Mouse (Mus musculus) embryonic facial prominence, embryonic 13.5 days (tissue): Measurements from ENCODE around the gene Anapc7. TPM values are rescaled to one million over a fixed set of nuclear protein-coding genes. Genes with fewer than 3 reads are reported as not detected.
A peak's percentile ranks its signal among the peaks of the same experiment; 100 is the strongest.

ENCODE experiments used
- ATAC-seq: fragments of 200-750 bp; cut with Nextera tagmentation; 2 replicates; pipeline ENCODE4 v1.8.0; 2017; ENCODE audit warnings: low read depth; ENCODE audit not compliant: insufficient number of reproducible peaks, insufficient read depth, low FRiP score, low TSS enrichment
- H3K27ac ChIP-seq: fragments of 300-500 bp; sonication (generic); 2 replicates; pipeline ENCODE4 v1.5.1; 2015; ENCODE audit warnings: moderate library complexity, mild to moderate bottlenecking, inconsistent platforms
- H3K27me3 ChIP-seq: fragments of 300-500 bp; sonication (generic); 2 replicates; pipeline ENCODE4 v1.6.1; 2015; ENCODE audit warnings: mild to moderate bottlenecking, inconsistent platforms
- H3K36me3 ChIP-seq: fragments of 300-500 bp; sonication (generic); 2 replicates; pipeline ENCODE4 v1.6.1; 2015; ENCODE audit warnings: mild to moderate bottlenecking, inconsistent platforms
- H3K4me1 ChIP-seq: fragments of 300-500 bp; sonication (generic); 2 replicates; pipeline ENCODE4 v1.6.1; 2015; ENCODE audit warnings: inconsistent platforms
- H3K4me2 ChIP-seq: fragments of 300-500 bp; sonication (generic); 2 replicates; pipeline ENCODE4 v1.6.1; 2015; ENCODE audit warnings: moderate library complexity, mild to moderate bottlenecking, inconsistent platforms
- H3K4me3 ChIP-seq: fragments of 300-500 bp; sonication (generic); 2 replicates; pipeline ENCODE4 v1.5.1; 2015; ENCODE audit warnings: mild to moderate bottlenecking, inconsistent platforms
- H3K9ac ChIP-seq: fragments of 300-500 bp; sonication (generic); 2 replicates; pipeline ENCODE4 v1.6.1; 2015; ENCODE audit warnings: mild to moderate bottlenecking, inconsistent platforms
- H3K9me3 ChIP-seq: fragments of 300-500 bp; sonication (generic); 2 replicates; pipeline ENCODE4 v1.6.1; 2016; ENCODE audit warnings: inconsistent platforms
- WGBS: fragments of 180-500 bp; shearing (Covaris S2); methylation state at CpG from one replicate; pipeline ENCODE4 v1.1.7; 2015; ENCODE audit warnings: mixed read lengths; 5-methylcytosine and 5-hydroxymethylcytosine counted together
- polyA plus RNA-seq: library from polyadenylated mRNA; unstranded; fragments of >200 nt; fragmentation: Nextera tagmentation; extraction: Ambion mirVana; gene quantifications from 2 replicates; pipeline ENCODE4 v1.2.1, GENCODE M21; 2015

Anapc7 gene
- polyA plus RNA-seq, 1 experiment from 2014 or later: 54.5 TPM

DNA sequence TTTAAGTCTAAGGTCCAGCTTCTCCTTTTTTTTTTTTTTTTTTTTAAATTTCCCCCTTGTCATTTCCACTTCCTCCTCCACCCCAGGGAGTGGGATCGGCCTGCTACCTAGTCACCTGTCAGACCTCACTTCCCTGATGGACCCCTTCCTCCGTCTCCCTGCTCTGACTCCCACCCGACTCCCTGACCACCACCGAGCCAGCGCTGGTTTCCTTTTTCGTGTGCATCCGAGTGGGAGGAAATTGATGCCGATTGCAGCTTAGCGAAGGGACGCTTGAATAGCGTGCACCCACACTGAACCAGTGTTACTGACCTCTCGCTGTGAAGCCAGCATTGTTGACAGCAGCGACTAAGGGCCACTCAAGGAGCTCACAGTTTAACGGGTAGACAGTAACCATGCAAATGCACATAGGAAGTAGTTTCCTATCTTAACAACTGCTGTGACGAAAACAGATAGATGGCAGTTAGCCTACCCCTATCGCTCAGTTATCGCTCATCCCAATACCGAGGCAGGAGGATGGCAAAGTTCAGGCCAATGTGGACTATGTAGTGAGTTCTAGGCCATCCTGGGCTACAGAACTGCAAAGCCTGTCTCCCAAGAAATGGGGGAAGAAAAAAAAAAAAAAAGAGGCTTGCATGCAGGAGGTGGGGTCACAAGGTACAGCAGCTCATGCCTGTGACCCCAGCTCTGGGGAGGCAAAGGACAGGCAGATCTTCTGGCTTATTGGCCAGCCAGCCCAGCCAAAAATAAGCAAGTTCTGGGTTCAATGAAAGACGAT, 29.1 kb upstream of the Anapc7 start:
- ATAC-seq: no peak
- no peaks in the 10 kb centered on the region for H3K27me3 ChIP-seq
- WGBS: 17% methylated on average over 19 of the region's 19 CpGs

DNA sequence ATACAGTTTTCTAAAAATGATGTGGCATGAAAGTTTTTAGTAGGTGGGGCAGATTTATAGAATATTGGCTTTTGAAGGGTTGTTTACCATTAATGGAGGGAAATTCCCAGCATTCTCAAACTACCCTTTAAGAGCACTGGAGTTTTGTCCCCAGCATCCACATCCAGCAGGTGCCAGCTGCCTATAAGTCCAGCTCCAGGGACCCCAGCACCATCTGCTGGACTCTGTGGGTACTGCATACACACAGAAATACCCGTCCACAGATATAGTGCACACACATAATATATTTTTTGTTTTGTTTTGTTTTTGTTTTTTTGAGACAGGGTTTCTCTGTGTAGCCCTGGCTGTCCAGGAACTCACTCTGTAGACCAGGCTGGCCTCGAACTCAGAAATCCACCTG, 27.6 kb upstream of the Anapc7 start:
- no peak overlapping the region for H3K4me2 ChIP-seq
- H3K4me1 ChIP-seq: peaks cover 12% of the 10 kb centered on the region
- no peak overlapping the region for H3K9ac ChIP-seq
- ATAC-seq: no peak
- H3K36me3 ChIP-seq: peaks cover 23% of the 10 kb centered on the region
- no peak overlapping the region for H3K27ac ChIP-seq
- H3K4me3 ChIP-seq: no peak overlapping the region
- no peaks in the 10 kb centered on the region for H3K27me3 ChIP-seq
- WGBS: 60% methylated on average over 2 of the region's 2 CpGs
- H3K9me3 ChIP-seq: no peaks in the 10 kb centered on the region

More for the DNA sequence above, 29.1 kb upstream of the Anapc7 start:
- no peaks in the 10 kb centered on the region for H3K9me3 ChIP-seq
- H3K27ac ChIP-seq: no peak overlapping the region
- peaks cover 16% of the 10 kb centered on the region for H3K36me3 ChIP-seq
- peak overlapping the region; percentile 87 for H3K4me2 ChIP-seq
- peak overlapping the region; percentile 93 for H3K9ac ChIP-seq
- peaks cover 12% of the 10 kb centered on the region for H3K4me1 ChIP-seq
- peak overlapping the region; percentile 85 for H3K4me3 ChIP-seq

DNA sequence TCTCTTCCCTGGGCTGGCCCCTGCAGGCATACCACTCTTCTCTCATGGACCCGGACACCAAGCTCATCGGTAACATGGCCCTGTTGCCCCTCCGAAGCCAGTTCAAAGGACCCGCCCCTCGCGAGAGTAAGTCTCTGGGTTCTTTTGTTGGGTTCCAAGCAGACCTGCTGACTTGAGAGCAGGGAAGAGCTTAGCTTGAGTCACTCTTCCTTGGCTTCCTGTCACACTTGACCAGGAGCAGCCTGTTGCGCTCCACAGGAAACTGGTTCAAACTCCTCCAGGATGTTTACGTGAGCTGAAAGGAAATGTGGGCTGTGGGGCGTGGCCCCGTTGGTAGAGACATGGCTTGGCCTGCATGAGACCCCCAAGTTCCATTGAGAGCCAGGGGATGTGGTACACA, 24.7 kb upstream of the Anapc7 start:
- H3K4me3 ChIP-seq: no peak overlapping the region
- H3K4me2 ChIP-seq: no peak overlapping the region
- H3K9me3 ChIP-seq: no peaks in the 10 kb centered on the region
- no peak for ATAC-seq
- no peak overlapping the region for H3K9ac ChIP-seq
- WGBS: 85% methylated on average over 10 of the region's 10 CpGs
- H3K36me3 ChIP-seq: peaks cover 43% of the 10 kb centered on the region
- H3K27me3 ChIP-seq: no peaks in the 10 kb centered on the region
- H3K4me1 ChIP-seq: peaks cover 12% of the 10 kb centered on the region
- peak overlapping the region; percentile 39 for H3K27ac ChIP-seq

GRCm38 (mm10) chr5:122397495-122397894, 24.0 kb upstream of the Anapc7 start:
- Histone ChIP-seq H3K4me1 (peaks cover 10% of the 10 kb centered on the region), H3K9me3 (no peaks in the 10 kb centered on the region), H3K4me3 (no peak overlapping the region), H3K27me3 (no peaks in the 10 kb centered on the region), H3K36me3 (peaks cover 50% of the 10 kb centered on the region), H3K4me2 (no peak overlapping the region), H3K9ac (no peak overlapping the region), H3K27ac (no peak overlapping the region)
- 89% methylated on average over 8 of the region's 8 CpGs for WGBS
- ATAC-seq: no peak

GRCm38 (mm10) chr5:122399871-122400270, 21.6 kb upstream of the Anapc7 start:
- no peaks in the 10 kb centered on the region for H3K9me3 ChIP-seq
- WGBS: 94% methylated on average over 8 of the region's 8 CpGs
- no peaks in the 10 kb centered on the region for H3K27me3 ChIP-seq
- no peak overlapping the region for H3K4me2 ChIP-seq
- H3K4me1 ChIP-seq: no peaks in the 10 kb centered on the region
- ATAC-seq: no peak
- peaks cover 72% of the 10 kb centered on the region for H3K36me3 ChIP-seq
- no peak overlapping the region for H3K9ac ChIP-seq
- H3K4me3 ChIP-seq: no peak overlapping the region
- no peak overlapping the region for H3K27ac ChIP-seq

GRCm38 (mm10) chr5:122400628-122401302, 20.7 kb upstream of the Anapc7 start:
- no peak for ATAC-seq
- H3K9ac ChIP-seq: no peak overlapping the region
- H3K9me3 ChIP-seq: no peaks in the 10 kb centered on the region
- H3K36me3 ChIP-seq: peaks cover 76% of the 10 kb centered on the region
- H3K27me3 ChIP-seq: no peaks in the 10 kb centered on the region
- no peak overlapping the region for H3K4me2 ChIP-seq
- H3K4me1 ChIP-seq: no peaks in the 10 kb centered on the region
- 83% methylated on average over 18 of the region's 18 CpGs for WGBS
- no peak overlapping the region for H3K4me3 ChIP-seq
- no peak overlapping the region for H3K27ac ChIP-seq

DNA sequence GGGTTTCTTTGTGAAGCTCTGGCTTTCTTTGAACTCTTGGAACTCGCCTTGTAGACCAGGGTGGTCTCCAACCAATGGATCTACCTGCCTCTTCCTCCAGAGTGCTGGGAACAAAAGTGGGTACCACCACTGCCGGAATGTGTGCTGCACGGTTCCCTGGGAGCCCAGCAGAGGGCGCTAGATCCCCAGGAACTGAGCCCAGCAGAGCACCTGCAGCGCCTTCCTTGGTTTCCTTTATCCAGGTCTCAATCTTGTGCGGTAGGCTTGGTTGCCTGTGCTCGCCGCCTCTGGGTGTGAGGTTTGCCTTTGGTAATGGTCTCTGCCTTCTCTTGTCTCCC, 20.2 kb upstream of the Anapc7 start:
- no peaks in the 10 kb centered on the region for H3K27me3 ChIP-seq
- H3K36me3 ChIP-seq: peaks cover 81% of the 10 kb centered on the region
- H3K4me1 ChIP-seq: no peaks in the 10 kb centered on the region
- H3K27ac ChIP-seq: no peak overlapping the region
- H3K9ac ChIP-seq: no peak overlapping the region
- H3K4me3 ChIP-seq: no peak overlapping the region
- H3K9me3 ChIP-seq: no peaks in the 10 kb centered on the region
- ATAC-seq: no peak
- WGBS: 25% methylated on average over 8 of the region's 8 CpGs
- H3K4me2 ChIP-seq: no peak overlapping the region

DNA sequence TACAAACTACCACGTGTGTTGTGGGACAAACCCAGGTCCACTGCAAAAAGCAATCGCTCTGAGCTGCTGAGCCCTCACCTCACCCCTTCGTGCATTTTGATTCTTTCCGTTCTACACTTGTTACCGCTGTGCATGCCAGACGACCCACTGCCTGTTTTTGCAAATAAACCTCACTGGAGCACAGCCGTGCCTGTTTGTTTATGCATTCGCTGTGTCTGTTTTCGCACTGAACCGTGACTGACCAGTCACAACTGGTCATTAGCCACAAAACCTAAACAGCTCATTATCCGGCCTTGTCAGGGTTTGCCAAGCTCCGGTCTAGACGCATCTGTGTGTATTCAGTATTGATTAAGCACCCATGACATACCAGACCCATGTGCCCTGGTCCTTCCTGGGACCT, 19.3 kb upstream of the Anapc7 start:
- Histone ChIP-seq H3K4me3 (no peak overlapping the region), H3K9ac (no peak overlapping the region; the same call in 1 of the 2 replicates), H3K27ac (no peak overlapping the region), H3K4me2 (no peak overlapping the region), H3K4me1 (no peaks in the 10 kb centered on the region), H3K9me3 (0 out of 2 replicates have a peak, but pooled peaks cover 3% of the 10 kb centered on the region), H3K27me3 (no peaks in the 10 kb centered on the region), H3K36me3 (peaks cover 83% of the 10 kb centered on the region)
- no peak for ATAC-seq
- 89% methylated on average over 13 of the region's 13 CpGs for WGBS

- no peak overlapping the region for H3K4me3 ChIP-seq
- H3K9me3 ChIP-seq: 0 out of 2 replicates have a peak, but pooled peaks cover 3% of the 10 kb centered on the region
- peaks cover 83% of the 10 kb centered on the region for H3K36me3 ChIP-seq
- ATAC-seq: no peak
- H3K27me3 ChIP-seq: no peaks in the 10 kb centered on the region
- H3K27ac ChIP-seq: no peak overlapping the region
- WGBS: 82% methylated on average over 5 of the region's 5 CpGs
- H3K4me1 ChIP-seq: no peaks in the 10 kb centered on the region
- H3K4me2 ChIP-seq: no peak overlapping the region
- no peak overlapping the region for H3K9ac ChIP-seq
Measured at GRCm38 (mm10) chr5:122402772-122403171, 18.7 kb upstream of the Anapc7 start.

DNA sequence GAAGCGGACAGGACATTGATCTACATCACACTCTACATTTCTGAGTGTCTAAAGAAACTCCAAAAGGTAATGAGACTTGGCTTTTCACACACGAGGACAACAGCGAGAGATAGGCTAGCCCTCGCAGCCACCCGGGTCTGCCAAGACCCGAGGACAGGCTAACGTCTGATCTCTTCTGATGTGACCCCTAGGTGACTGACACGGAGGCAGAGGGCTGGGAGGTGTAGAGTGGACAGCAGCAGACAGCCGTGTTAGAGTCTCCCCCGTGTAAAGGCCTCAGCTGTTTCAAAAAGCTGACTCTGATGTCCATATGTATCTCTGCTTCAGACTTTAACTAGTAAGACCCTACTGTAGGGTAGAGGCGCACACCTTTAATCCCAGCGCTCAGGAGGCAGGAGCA, 18.1 kb upstream of the Anapc7 start:
- WGBS: 93% methylated on average over 12 of the region's 12 CpGs
- Histone ChIP-seq H3K4me3 (no peak overlapping the region), H3K9me3 (0 out of 2 replicates have a peak, but pooled peaks cover 3% of the 10 kb centered on the region), H3K9ac (no peak overlapping the region), H3K27ac (no peak overlapping the region), H3K36me3 (peaks cover 78% of the 10 kb centered on the region), H3K4me2 (no peak overlapping the region), H3K4me1 (no peaks in the 10 kb centered on the region), H3K27me3 (no peaks in the 10 kb centered on the region)
- no peak for ATAC-seq

DNA sequence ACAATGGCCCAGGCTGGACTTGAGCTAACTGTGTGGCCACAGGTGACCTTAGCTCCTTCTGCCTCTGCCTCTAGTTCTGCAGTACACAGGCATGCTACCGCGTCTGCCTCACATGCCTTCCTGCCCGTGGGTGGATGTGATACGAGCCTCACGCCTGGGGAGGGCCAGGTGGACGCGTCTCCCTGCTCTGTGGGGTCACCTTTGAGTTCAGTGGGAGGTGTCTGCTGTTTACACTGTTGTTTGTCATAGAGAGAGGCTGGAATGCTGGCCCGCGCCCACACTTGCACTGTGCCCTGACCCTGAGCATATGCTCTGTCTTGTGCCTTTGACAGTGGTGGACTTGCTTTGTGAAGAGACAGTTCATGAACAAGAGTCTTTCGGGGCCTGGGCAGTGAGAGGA, 16.0 kb upstream of the Anapc7 start:
- Histone ChIP-seq H3K36me3 (peaks cover 70% of the 10 kb centered on the region), H3K9ac (no peak overlapping the region), H3K4me1 (no peaks in the 10 kb centered on the region), H3K27ac (no peak overlapping the region), H3K4me3 (no peak overlapping the region), H3K4me2 (no peak overlapping the region), H3K9me3 (0 out of 2 replicates have a peak, but pooled peaks cover 3% of the 10 kb centered on the region), H3K27me3 (no peaks in the 10 kb centered on the region)
- no peak for ATAC-seq
- WGBS: 93% methylated on average over 10 of the region's 10 CpGs
